Mouse (Mus musculus) hindbrain, embryonic 13.5 days (tissue): ENCODE data around the gene Arl3. TPM values are rescaled to one million over a fixed set of nuclear protein-coding genes. Genes with fewer than 3 reads are reported as not detected.

Experiments
- ATAC-seq: fragments of 200-750 bp; cut with Nextera tagmentation; 2 replicates; pipeline ENCODE4 v1.8.0; 2017; ENCODE audit warnings: moderate TSS enrichment; ENCODE audit not compliant: low FRiP score
- H3K27ac ChIP-seq: fragments of 300-500 bp; sonication (generic); 2 replicates; pipeline ENCODE4 v1.5.1; 2015; ENCODE audit warnings: inconsistent platforms, mild to moderate bottlenecking, moderate library complexity
- H3K27me3 ChIP-seq: fragments of 300-500 bp; sonication (generic); 2 replicates; pipeline ENCODE4 v1.6.1; 2015; ENCODE audit warnings: mild to moderate bottlenecking, inconsistent platforms
- H3K36me3 ChIP-seq: fragments of 300-500 bp; sonication (generic); 2 replicates; pipeline ENCODE4 v1.6.1; 2015; ENCODE audit warnings: mild to moderate bottlenecking, inconsistent platforms
- H3K4me1 ChIP-seq: fragments of 300-500 bp; sonication (generic); replicated peaks from 2 replicates; pipeline ENCODE4 v1.6.1; 2015; ENCODE audit warnings: inconsistent platforms
- H3K4me2 ChIP-seq: fragments of 300-500 bp; sonication (generic); 2 replicates; pipeline ENCODE4 v1.6.1; 2015; ENCODE audit warnings: inconsistent platforms, mild to moderate bottlenecking, moderate library complexity
- H3K4me3 ChIP-seq: fragments of 300-500 bp; sonication (generic); 2 replicates; pipeline ENCODE4 v1.5.1; 2015; ENCODE audit warnings: mild to moderate bottlenecking, inconsistent platforms
- H3K9ac ChIP-seq: fragments of 300-500 bp; sonication (generic); 2 replicates; pipeline ENCODE4 v1.6.1; 2015; ENCODE audit warnings: mild to moderate bottlenecking, inconsistent platforms
- H3K9me3 ChIP-seq: fragments of 300-500 bp; sonication (generic); 2 replicates; pipeline ENCODE4 v1.6.1; 2016; ENCODE audit warnings: inconsistent platforms
- WGBS: fragments of 180-500 bp; shearing (Covaris S2); methylation state at CpG from one replicate; pipeline ENCODE4 v1.1.7; 2015; 5-methylcytosine and 5-hydroxymethylcytosine counted together
- polyA plus RNA-seq: library from polyadenylated mRNA; unstranded; fragments of >200 nt; fragmentation: Nextera tagmentation; extraction: Ambion mirVana; gene quantifications from 2 replicates; pipeline ENCODE4 v1.2.1, GENCODE M21; 2015

The Arl3 gene
- polyA plus RNA-seq, 1 experiment from 2014 or later, result 212 TPM

GRCm38 (mm10) chr19:46508738-46509137, 64.3 kb downstream of the Arl3 start:
- WGBS, result 73% methylated on average over 3 of the region's 3 CpGs
- H3K4me2 ChIP-seq, result peak overlapping the region; percentile 93
- H3K4me3 ChIP-seq, result no peak overlapping the region
- peak overlapping the region; percentile 94 for H3K27ac ChIP-seq
- H3K36me3 ChIP-seq, result peaks cover 73% of the 10 kb centered on the region
- H3K9me3 ChIP-seq, result no peaks in the 10 kb centered on the region
- H3K9ac ChIP-seq, result peak overlapping the region; percentile 99
- H3K27me3 ChIP-seq, result no peaks in the 10 kb centered on the region
- no peak for ATAC-seq
- H3K4me1 ChIP-seq, result peaks cover 80% of the 10 kb centered on the region

GRCm38 (mm10) chr19:46507806-46508205, 65.2 kb downstream of the Arl3 start:
- Histone ChIP-seq H3K36me3 (peaks cover 63% of the 10 kb centered on the region), H3K9me3 (no peaks in the 10 kb centered on the region), H3K9ac (peak overlapping the region; percentile 99), H3K4me2 (peak overlapping the region; percentile 93), H3K27me3 (no peaks in the 10 kb centered on the region), H3K27ac (peak overlapping the region; percentile 94), H3K4me1 (peaks cover 80% of the 10 kb centered on the region), H3K4me3 (peak overlapping the region; percentile 99)
- WGBS, result 83% methylated on average over 1 of the region's 1 CpGs
- no peak for ATAC-seq

GRCm38 (mm10) chr19:46507181-46507581, 65.8 kb downstream of the Arl3 start:
- Histone ChIP-seq H3K27ac (peak overlapping the region; percentile 94), H3K4me1 (peaks cover 80% of the 10 kb centered on the region), H3K4me3 (peak overlapping the region; percentile 99), H3K4me2 (peak overlapping the region; percentile 93), H3K36me3 (peaks cover 57% of the 10 kb centered on the region), H3K9ac (peak overlapping the region; percentile 99), H3K27me3 (no peaks in the 10 kb centered on the region), H3K9me3 (no peaks in the 10 kb centered on the region)
- 20% methylated on average over 8 of the region's 8 CpGs for WGBS
- ATAC-seq, result peak; percentile 9; the same call in 1 of the 2 replicates

DNA sequence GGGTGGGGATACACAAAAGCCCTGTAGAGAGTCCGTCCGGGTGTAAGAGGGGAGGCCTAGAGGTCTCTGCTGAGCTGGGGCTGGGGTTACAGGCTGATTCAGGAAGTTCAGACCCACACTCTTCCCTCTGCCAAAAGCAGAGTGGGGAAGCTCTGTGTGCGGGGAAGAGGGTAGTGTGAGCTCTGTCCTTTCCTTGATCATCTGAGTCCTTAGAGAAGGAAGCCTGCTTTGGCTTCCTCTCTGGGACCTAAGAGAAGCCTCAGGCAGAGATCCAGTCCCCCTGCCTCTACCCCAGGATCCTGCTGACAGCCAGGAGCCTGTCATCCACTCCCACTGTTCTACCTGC, 66.7 kb downstream of the Arl3 start:
- no peak for ATAC-seq
- 33% methylated on average over 3 of the region's 3 CpGs for WGBS
- peaks cover 72% of the 10 kb centered on the region for H3K4me1 ChIP-seq
- H3K9ac ChIP-seq, result peak overlapping the region; percentile 99
- peak overlapping the region; percentile 93 for H3K4me2 ChIP-seq
- H3K9me3 ChIP-seq, result no peaks in the 10 kb centered on the region
- peak overlapping the region; percentile 99 for H3K4me3 ChIP-seq
- peaks cover 49% of the 10 kb centered on the region for H3K36me3 ChIP-seq
- no peaks in the 10 kb centered on the region for H3K27me3 ChIP-seq
- peak overlapping the region; percentile 94 for H3K27ac ChIP-seq

DNA sequence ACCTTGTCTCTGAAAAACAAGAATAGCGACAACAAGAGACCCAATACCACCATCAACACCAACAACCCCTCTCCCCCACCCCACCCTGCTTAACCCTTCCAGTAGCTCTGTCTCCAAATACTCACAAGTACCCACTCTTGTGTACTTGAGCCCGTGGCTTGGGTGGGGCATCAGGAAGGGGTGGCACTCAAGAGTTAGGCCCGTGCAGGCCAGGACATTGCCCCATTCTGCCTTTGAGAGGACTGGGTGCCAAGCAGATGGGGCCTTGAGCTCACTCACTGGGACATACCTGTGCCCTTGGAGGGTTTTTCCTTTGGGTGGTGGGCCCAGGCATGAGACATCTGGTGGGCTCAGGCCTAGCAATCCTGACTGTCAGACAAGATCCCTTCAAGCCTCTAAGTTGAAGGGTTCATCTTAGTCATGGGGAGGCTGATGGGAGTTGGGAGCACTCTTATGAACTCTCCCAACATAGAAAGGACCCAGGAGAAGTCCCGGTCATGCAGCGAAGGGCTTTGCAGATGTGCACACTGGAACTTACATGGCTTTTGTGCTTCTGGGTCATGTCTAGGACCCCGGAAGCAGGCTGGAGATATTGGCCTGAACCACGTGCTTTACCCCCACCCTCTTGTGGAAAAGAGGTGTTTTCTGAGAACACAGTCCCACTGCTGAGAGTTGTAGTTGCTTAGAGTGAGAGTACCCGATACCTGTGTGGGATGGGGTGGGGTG, 67.2 kb downstream of the Arl3 start:
- Histone ChIP-seq H3K27ac (peak overlapping the region; percentile 100; the same call in 1 of the 2 replicates), H3K4me3 (peak overlapping the region; percentile 99), H3K27me3 (no peaks in the 10 kb centered on the region), H3K4me2 (peak overlapping the region; percentile 93), H3K36me3 (peaks cover 46% of the 10 kb centered on the region), H3K4me1 (peaks cover 67% of the 10 kb centered on the region), H3K9me3 (no peaks in the 10 kb centered on the region), H3K9ac (peak overlapping the region; percentile 99)
- WGBS, result 66% methylated on average over 8 of the region's 8 CpGs
- no peak for ATAC-seq

DNA sequence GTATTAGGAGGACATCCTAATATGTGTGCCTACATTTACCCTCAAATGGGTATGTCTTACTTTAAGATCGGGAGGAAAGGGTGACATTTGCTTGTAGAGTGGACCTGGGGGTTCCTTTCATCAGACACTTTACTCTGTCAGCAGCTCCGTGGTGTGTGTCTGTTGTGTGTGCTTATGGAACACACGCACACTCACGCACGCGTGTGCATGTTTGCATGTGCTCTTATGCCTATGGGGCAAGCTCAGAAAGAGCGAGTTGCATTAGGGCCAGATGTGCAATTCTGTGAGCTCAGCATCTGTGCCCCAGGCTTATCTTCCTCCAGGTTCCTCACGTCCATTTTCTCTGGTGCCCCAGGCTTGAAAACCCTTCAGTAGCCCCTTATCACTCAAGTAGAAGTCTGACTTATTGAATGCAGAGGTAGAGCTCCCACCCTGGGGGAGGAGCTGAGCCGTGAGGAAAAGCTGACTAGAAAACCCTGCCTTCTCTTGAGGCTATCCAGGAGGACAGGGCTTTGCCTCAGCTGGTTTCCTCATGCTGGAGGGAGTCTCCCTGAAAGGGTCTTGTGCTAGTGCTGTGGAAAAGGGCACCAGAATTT, 68.1 kb downstream of the Arl3 start:
- no peaks in the 10 kb centered on the region for H3K9me3 ChIP-seq
- peak overlapping the region; percentile 99 for H3K9ac ChIP-seq
- H3K27me3 ChIP-seq, result no peaks in the 10 kb centered on the region
- peak overlapping the region; percentile 93 for H3K4me2 ChIP-seq
- WGBS, result 40% methylated on average over 9 of the region's 9 CpGs
- H3K4me3 ChIP-seq, result peak overlapping the region; percentile 99
- H3K27ac ChIP-seq, result peak overlapping the region; percentile 100
- H3K36me3 ChIP-seq, result peaks cover 39% of the 10 kb centered on the region
- no peak for ATAC-seq
- H3K4me1 ChIP-seq, result peaks cover 59% of the 10 kb centered on the region

- Histone ChIP-seq H3K4me2 (peak overlapping the region; percentile 93), H3K27me3 (no peaks in the 10 kb centered on the region), H3K36me3 (peaks cover 31% of the 10 kb centered on the region), H3K9me3 (no peaks in the 10 kb centered on the region), H3K27ac (peak overlapping the region; percentile 100), H3K4me1 (peaks cover 51% of the 10 kb centered on the region), H3K9ac (peak overlapping the region; percentile 99), H3K4me3 (peak overlapping the region; percentile 99)
- ATAC-seq, result no peak
- WGBS, result 0% methylated on average over 4 of the region's 4 CpGs
Observed at GRCm38 (mm10) chr19:46504085-46504552, 68.9 kb downstream of the Arl3 start.

GRCm38 (mm10) chr19:46503351-46504084, 69.5 kb downstream of the Arl3 start:
- Histone ChIP-seq H3K27me3 (no peaks in the 10 kb centered on the region), H3K4me1 (peaks cover 48% of the 10 kb centered on the region), H3K9ac (peak overlapping the region; percentile 99), H3K9me3 (no peaks in the 10 kb centered on the region), H3K27ac (peak overlapping the region; percentile 100), H3K36me3 (peaks cover 25% of the 10 kb centered on the region), H3K4me3 (peak overlapping the region; percentile 99), H3K4me2 (peak overlapping the region; percentile 93)
- under 1% methylated on average over 21 of the region's 21 CpGs for WGBS
- 0 out of 2 replicates have a peak, but pooled peaks have one; percentile 7 for ATAC-seq

- Histone ChIP-seq H3K36me3 (peaks cover 17% of the 10 kb centered on the region), H3K4me3 (peak overlapping the region; percentile 99), H3K9me3 (no peaks in the 10 kb centered on the region), H3K27ac (peak overlapping the region; percentile 100), H3K4me2 (peak overlapping the region; percentile 93), H3K4me1 (peaks cover 39% of the 10 kb centered on the region), H3K27me3 (no peaks in the 10 kb centered on the region), H3K9ac (peak overlapping the region; percentile 99)
- WGBS, result under 1% methylated on average over 53 of the region's 53 CpGs
- no peak for ATAC-seq
Observed at GRCm38 (mm10) chr19:46502471-46503166, 70.4 kb downstream of the Arl3 start.

DNA sequence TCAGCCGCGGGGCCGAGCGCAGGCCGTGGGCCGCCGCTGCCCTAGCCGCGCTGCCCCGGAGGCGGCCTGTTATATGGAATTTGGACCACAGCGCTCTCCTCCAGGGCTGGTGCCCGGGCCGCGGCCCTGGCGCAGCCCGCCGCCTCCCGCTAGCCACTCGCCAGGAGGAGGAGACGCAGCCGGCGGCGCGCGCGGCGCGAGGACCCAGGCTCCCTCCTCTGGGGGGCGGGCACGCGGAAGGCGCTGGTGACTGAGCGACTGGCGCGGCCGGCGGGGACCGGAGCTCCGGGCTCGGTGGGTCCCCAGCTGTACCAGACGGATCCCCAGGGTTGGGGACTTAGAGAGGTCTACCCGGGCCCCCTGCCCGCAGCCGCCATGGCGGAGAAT, 70.9 kb downstream of the Arl3 start:
- Histone ChIP-seq H3K9ac (peak overlapping the region; percentile 99), H3K27me3 (no peaks in the 10 kb centered on the region), H3K4me2 (peak overlapping the region; percentile 93), H3K9me3 (no peaks in the 10 kb centered on the region), H3K4me1 (peaks cover 33% of the 10 kb centered on the region), H3K4me3 (peak overlapping the region; percentile 99), H3K36me3 (peaks cover 12% of the 10 kb centered on the region), H3K27ac (peak overlapping the region; percentile 100)
- under 1% methylated on average over 43 of the region's 46 CpGs for whole genome bisulfite sequencing
- no peak for ATAC-seq

- peak within 1 kb of the TSS; percentile 100 for H3K27ac ChIP-seq
- H3K9me3 ChIP-seq, result no peaks in the 10 kb centered on the region
- H3K4me2 ChIP-seq, result peak within 1 kb of the TSS; percentile 93
- H3K4me1 ChIP-seq, result peaks cover 28% of the 10 kb centered on the region
- H3K36me3 ChIP-seq, result peaks cover 7% of the 10 kb centered on the region; the same call in 1 of the 2 replicates
- ATAC-seq, result peak; percentile 21; the same call in 1 of the 2 replicates
- peak within 1 kb of the TSS; percentile 99 for H3K9ac ChIP-seq
- no peaks in the 10 kb centered on the region for H3K27me3 ChIP-seq
- peak within 1 kb of the TSS; percentile 99 for H3K4me3 ChIP-seq
- WGBS, result under 1% methylated on average over 50 of the region's 64 CpGs
Observed at GRCm38 (mm10) chr19:46501401-46502068, 71.5 kb downstream of the Arl3 start, which contains the start of gene Trim8. Trim8 (plus strand) TSS chr19:46501702.
